Mouse (Mus musculus) neural tube, embryonic 13.5 days (tissue): Measurements from ENCODE around the gene Grin2c. TPM values are rescaled to one million over a fixed set of nuclear protein-coding genes. Genes with fewer than 3 reads are reported as not detected.

Source experiments
- ATAC-seq: fragments of 200-750 bp; cut with Nextera tagmentation; 2 replicates; pipeline ENCODE4 v1.8.0; 2017; ENCODE audit warnings: low read depth, mild to moderate bottlenecking, moderate TSS enrichment, moderate library complexity
- H3K27ac ChIP-seq: fragments of 300-500 bp; sonication (generic); replicated peaks from 2 replicates; pipeline ENCODE4 v1.5.1; 2015; ENCODE audit warnings: moderate library complexity, mild to moderate bottlenecking, inconsistent platforms
- H3K27me3 ChIP-seq: fragments of 300-500 bp; sonication (generic); 2 replicates; pipeline ENCODE4 v1.6.1; 2015; ENCODE audit warnings: mild to moderate bottlenecking, inconsistent platforms
- H3K36me3 ChIP-seq: fragments of 300-500 bp; sonication (generic); 2 replicates; pipeline ENCODE4 v1.6.1; 2015; ENCODE audit warnings: mild to moderate bottlenecking, inconsistent platforms
- H3K4me1 ChIP-seq: fragments of 300-500 bp; sonication (generic); replicated peaks from 2 replicates; pipeline ENCODE4 v1.6.1; 2015; ENCODE audit warnings: inconsistent platforms
- H3K4me2 ChIP-seq: fragments of 300-500 bp; sonication (generic); 2 replicates; pipeline ENCODE4 v1.6.1; 2015; ENCODE audit warnings: inconsistent platforms, mild to moderate bottlenecking, moderate library complexity
- H3K4me3 ChIP-seq: fragments of 300-500 bp; sonication (generic); 2 replicates; pipeline ENCODE4 v1.5.1; 2015; ENCODE audit warnings: mild to moderate bottlenecking, inconsistent platforms
- H3K9ac ChIP-seq: fragments of 300-500 bp; sonication (generic); 2 replicates; pipeline ENCODE4 v1.6.1; 2015; ENCODE audit warnings: moderate library complexity, mild to moderate bottlenecking, inconsistent platforms
- H3K9me3 ChIP-seq: fragments of 300-500 bp; sonication (generic); 2 replicates; pipeline ENCODE4 v1.6.1; 2016; ENCODE audit warnings: inconsistent platforms
- WGBS: fragments of 180-500 bp; shearing (Covaris S2); methylation state at CpG from one replicate; pipeline ENCODE4 v1.1.7; 2015; 5-methylcytosine and 5-hydroxymethylcytosine counted together
- polyA plus RNA-seq: library from polyadenylated mRNA; unstranded; fragments of >200 nt; fragmentation: Nextera tagmentation; extraction: Ambion mirVana; gene quantifications from 2 replicates; pipeline ENCODE4 v1.2.1, GENCODE M21; 2015

The Grin2c gene
- polyA plus RNA-seq, 1 experiment from 2014 or later, result 0.57 TPM

DNA sequence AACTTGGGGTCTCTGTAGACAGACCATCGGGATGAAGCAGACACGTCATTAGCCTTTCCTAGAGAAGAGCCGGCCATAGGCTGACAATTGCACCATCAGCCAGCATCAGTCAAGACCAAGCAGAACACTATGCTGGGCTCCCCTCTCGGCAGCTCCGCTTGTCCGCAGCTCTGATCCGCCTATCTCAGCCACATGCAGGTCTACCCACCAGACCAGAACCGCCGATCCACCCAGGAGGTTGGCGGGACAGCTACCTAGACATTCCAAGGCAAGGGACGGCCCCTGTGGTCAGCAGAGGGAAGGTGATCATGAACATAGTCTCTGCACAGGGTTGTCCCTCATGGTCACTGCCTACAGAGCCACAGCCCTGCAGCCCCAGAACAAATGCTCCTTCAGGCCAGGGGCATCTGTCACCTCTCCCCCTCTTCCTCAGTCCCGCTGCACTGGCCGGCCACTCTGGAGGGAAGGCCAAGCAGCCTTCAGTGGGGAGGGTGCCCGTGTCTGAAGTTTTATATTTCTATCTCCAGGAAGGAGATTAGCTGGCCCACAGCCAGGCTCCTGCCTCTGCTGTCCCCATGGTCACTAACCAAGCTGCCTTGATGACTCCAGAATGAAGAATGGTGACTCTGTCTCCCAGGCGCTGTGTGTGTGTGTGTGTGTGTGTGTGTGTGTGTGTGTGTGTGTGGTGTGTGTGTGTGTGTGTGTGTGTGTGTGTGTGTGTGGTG lies 32.6 kb downstream of the Grin2c start:
- no peak overlapping the region for H3K4me2 ChIP-seq
- 75% methylated on average over 15 of the region's 15 CpGs for WGBS
- ATAC-seq, result no peak
- H3K4me3 ChIP-seq, result no peak overlapping the region
- H3K27me3 ChIP-seq, result peaks cover 4% of the 10 kb centered on the region
- peaks cover 85% of the 10 kb centered on the region for H3K4me1 ChIP-seq
- no peaks in the 10 kb centered on the region for H3K9me3 ChIP-seq
- peak overlapping the region; percentile 10 for H3K27ac ChIP-seq
- H3K9ac ChIP-seq, result no peak overlapping the region
- no peaks in the 10 kb centered on the region for H3K36me3 ChIP-seq

DNA sequence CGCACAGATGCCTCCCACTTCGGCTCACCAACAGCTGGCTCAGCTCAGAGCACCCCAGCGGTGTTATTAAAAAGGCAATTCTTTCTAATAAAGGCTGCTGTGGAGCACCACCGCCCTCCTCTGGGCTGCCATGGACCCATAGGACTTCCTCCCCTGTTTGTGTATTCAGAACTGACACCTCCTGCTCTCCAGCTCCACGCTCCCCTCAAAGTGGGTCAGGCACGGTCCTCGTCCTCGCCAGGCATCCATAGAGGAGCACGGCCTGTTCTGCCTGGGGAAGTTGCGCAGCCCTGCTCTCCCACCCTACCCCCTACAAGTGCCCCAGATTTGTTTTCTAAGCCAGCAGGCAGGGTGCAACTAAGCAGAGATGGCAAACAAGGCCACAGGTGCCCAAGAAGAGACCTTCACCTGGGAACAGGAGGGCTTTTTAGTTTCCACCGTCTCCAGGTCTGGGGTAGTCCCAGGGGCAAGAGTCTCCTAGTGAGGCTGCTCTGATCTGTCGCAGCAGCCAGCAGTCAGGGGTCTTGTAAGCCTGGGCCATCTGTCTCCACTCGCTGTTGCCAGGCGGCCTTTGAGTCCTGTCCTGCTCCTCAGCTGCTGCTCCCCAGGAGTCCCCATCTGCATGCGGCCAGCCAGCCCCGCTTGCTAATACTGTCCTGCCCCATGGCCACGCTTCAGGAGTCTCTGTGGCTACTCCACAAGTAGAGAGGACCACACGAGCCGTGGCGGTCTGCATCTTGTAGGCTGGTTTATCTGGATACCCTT lies 33.3 kb downstream of the Grin2c start:
- Histone ChIP-seq H3K27me3 (peaks cover 4% of the 10 kb centered on the region), H3K9ac (no peak overlapping the region), H3K36me3 (no peaks in the 10 kb centered on the region), H3K4me3 (no peak overlapping the region), H3K4me2 (no peak overlapping the region), H3K27ac (peak overlapping the region; percentile 10), H3K4me1 (peaks cover 85% of the 10 kb centered on the region), H3K9me3 (no peaks in the 10 kb centered on the region)
- 31% methylated on average over 20 of the region's 20 CpGs for WGBS
- peak; percentile 25; the same call in 1 of the 2 replicates for ATAC-seq

DNA sequence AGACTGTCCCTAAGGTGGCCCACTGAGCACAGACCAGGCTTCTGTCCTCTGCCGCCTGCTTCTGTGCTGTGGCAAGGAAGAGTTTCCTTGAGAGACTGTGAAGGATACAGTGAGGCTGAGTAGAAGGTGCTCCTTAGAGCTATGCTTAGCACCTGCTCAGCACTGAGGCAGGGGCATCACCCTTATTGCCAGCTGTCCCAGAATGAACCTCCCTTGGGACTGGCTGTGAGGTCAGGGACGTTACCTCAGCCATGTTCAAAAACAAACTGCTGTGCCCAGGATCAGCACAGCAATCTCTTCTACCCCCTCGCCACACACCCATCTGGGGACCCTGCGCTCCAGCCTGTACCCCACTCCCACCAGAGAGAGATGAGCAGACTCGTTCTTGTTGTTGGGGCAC lies 34.2 kb downstream of the Grin2c start:
- H3K27ac ChIP-seq, result no peak overlapping the region
- peaks cover 87% of the 10 kb centered on the region for H3K4me1 ChIP-seq
- peaks cover 4% of the 10 kb centered on the region for H3K27me3 ChIP-seq
- H3K9ac ChIP-seq, result no peak overlapping the region
- 68% methylated on average over 5 of the region's 5 CpGs for WGBS
- H3K9me3 ChIP-seq, result no peaks in the 10 kb centered on the region
- H3K4me2 ChIP-seq, result no peak overlapping the region
- no peaks in the 10 kb centered on the region for H3K36me3 ChIP-seq
- no peak overlapping the region for H3K4me3 ChIP-seq
- ATAC-seq, result no peak

DNA sequence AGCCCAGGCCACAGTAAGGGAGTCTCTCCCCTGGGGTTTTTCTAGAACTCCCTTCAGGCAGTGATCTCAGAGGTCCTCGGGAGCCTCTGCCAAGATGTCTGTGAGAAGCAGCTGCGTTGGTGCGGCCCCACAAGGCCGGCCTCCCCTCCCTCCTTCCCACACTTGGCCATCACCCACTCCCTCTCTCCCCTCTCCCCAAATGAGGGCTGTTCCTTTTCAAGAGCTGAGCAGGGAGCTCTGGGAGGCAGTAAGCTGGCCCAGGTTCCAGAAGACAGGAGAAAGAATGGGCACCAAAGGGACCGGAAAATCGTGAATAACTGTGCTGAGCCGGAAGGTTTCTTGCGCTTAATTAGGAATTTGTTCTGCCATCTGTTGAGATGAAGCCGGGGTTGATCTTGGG lies 35.1 kb downstream of the Grin2c start:
- Histone ChIP-seq H3K4me3 (no peak overlapping the region), H3K4me2 (no peak overlapping the region), H3K27me3 (no peaks in the 10 kb centered on the region; the same call in none of the 2 replicates), H3K4me1 (peaks cover 93% of the 10 kb centered on the region), H3K27ac (peak overlapping the region; percentile 39; the same call in 1 of the 2 replicates), H3K36me3 (no peaks in the 10 kb centered on the region), H3K9me3 (no peaks in the 10 kb centered on the region), H3K9ac (no peak overlapping the region)
- WGBS, result 17% methylated on average over 9 of the region's 9 CpGs
- ATAC-seq, result no peak

DNA sequence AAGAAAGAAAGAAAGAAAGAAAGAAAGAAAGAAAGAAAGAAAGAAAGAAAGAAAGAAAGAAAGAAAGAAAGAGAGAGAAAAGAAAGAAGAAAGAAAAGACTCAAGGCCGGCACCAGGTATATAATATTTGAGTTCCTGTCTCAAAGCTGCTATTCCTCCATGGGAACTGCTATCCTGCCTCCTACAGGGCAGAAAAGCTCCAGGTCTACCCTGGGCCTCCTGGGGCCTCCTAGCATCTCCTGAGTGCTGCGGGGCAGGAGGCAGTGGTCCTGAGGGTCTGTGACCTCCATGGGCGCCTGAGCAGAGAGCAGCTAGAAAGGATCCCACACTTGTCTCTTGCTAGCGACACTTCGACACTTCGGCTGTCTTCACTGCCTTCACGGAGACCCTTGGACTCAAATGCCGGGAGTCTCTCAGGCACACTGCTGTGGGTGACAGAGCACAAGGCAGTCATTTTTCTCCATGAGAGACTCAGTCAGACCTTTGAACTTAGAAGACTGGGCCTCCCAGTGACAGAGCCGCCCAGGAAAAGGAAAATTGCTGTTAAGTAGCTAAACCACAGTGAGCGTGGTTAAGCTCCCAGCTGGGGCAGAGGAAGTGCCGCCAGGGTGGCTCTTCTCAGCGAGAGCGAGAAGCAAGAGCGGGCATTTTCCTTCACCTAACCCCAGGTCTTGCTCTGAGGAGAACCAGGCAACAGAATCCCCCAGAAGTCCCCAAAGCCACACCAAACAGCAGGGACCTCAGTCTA lies 35.7 kb downstream of the Grin2c start:
- H3K4me2 ChIP-seq, result no peak overlapping the region
- no peak overlapping the region for H3K9ac ChIP-seq
- H3K36me3 ChIP-seq, result no peaks in the 10 kb centered on the region
- ATAC-seq, result no peak
- H3K4me1 ChIP-seq, result peaks cover 93% of the 10 kb centered on the region
- H3K27ac ChIP-seq, result peak overlapping the region; percentile 39
- H3K4me3 ChIP-seq, result no peak overlapping the region
- no peaks in the 10 kb centered on the region for H3K9me3 ChIP-seq
- no peaks in the 10 kb centered on the region; the same call in none of the 2 replicates for H3K27me3 ChIP-seq
- 44% methylated on average over 14 of the region's 14 CpGs for WGBS

DNA sequence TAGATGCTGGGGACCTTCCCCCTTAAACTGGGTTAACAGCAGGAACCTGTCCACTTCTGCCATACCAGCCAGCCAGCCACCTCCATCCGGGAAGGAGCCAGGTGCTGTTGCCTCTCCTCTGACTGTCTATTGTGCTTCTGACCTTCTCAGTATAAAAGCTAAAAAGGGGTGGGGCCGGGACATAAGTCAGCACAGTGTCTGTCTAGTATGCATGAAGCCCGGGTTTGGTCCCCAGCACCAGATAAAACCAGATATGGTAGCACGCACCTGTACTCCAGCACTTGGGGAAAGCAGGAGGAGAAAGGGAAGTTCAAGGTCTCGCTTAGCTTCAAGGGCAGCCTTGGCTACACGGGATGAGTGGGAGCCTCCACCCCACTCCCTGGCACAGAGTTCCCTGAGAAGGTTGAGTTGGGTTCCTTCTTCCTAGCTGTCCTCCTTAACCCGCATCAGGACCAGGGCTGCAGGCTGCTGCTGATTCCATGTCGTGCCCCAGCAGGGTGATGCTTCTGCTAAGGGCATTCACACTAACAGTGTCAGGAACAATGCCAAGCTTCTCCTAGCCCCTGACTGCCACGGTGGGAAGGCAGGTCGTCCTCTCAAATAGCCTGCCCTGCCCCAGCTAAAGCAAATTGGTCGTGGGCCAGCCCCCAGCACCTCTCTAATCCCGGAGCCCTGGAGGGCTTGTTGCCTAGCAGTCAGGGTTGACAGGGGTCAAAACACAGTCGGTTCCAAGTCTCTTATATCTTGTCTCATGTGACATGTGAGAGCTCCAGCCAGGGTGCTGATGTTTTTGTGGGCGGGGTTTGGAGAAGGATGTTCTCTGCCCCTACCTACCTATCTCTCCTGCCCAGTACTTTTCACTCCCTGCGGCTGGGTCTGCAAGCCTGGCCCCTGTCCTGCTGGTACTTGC lies 37.8 kb downstream of the Grin2c start:
- no peak overlapping the region for H3K4me2 ChIP-seq
- no peak for ATAC-seq
- H3K4me3 ChIP-seq, result no peak overlapping the region
- H3K4me1 ChIP-seq, result peaks cover 92% of the 10 kb centered on the region
- 49% methylated on average over 15 of the region's 15 CpGs for WGBS
- H3K27ac ChIP-seq, result no peak overlapping the region
- H3K9ac ChIP-seq, result no peak overlapping the region
- H3K36me3 ChIP-seq, result no peaks in the 10 kb centered on the region
- no peaks in the 10 kb centered on the region for H3K9me3 ChIP-seq
- H3K27me3 ChIP-seq, result no peaks in the 10 kb centered on the region; the same call in none of the 2 replicates

DNA sequence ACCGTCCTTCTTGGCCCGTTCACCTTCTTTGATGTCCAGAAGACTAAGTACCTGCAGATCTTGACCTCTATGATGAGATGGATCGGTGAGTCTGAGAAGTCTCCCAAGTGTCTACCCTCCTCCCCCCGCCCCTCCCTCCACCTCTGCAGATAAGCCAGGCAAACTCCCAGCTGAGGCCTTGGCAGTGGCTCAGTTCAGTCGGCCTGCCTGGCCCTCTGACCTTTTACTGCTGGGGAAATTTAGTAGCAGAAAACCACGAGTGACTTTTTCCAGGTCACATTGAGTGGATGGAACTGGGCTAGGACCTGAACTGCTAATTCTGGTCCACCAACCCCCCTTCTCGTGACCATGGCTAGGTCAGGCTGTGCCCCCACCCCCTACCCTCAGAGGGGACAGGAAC lies 38.6 kb downstream of the Grin2c start:
- Histone ChIP-seq H3K9me3 (no peaks in the 10 kb centered on the region), H3K27ac (no peak overlapping the region), H3K36me3 (no peaks in the 10 kb centered on the region), H3K4me2 (no peak overlapping the region), H3K27me3 (peaks cover 5% of the 10 kb centered on the region), H3K4me3 (no peak overlapping the region), H3K9ac (peak overlapping the region; percentile 9; the same call in 1 of the 2 replicates), H3K4me1 (peaks cover 89% of the 10 kb centered on the region)
- ATAC-seq, result no peak
- 72% methylated on average over 7 of the region's 7 CpGs for WGBS

DNA sequence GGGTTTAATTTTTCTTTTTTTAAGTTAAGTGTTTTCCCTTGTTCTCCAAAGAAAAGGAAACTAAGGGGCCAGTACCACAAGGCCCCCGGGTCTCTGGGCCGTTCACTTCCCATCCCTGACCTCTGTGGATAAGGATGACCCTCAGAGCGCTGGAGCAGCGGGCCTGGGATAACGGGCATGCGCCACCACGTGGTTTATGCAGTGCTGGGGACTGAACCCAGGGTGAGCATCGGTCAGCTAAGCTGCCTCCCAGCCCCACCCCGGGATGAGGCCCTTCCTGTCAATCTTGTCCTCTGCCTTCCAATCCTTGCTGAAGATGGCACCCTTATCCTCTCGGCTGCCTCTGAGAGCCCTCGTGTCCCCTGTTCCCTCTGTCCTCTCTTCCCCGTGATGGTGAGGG lies 39.4 kb downstream of the Grin2c start:
- peaks cover 5% of the 10 kb centered on the region for H3K27me3 ChIP-seq
- no peaks in the 10 kb centered on the region for H3K36me3 ChIP-seq
- H3K9me3 ChIP-seq, result no peaks in the 10 kb centered on the region
- no peak overlapping the region for H3K4me3 ChIP-seq
- ATAC-seq, result no peak
- no peak overlapping the region for H3K27ac ChIP-seq
- H3K9ac ChIP-seq, result peak overlapping the region; percentile 9; the same call in 1 of the 2 replicates
- peaks cover 89% of the 10 kb centered on the region for H3K4me1 ChIP-seq
- WGBS, result 30% methylated on average over 12 of the region's 12 CpGs
- H3K4me2 ChIP-seq, result no peak overlapping the region

DNA sequence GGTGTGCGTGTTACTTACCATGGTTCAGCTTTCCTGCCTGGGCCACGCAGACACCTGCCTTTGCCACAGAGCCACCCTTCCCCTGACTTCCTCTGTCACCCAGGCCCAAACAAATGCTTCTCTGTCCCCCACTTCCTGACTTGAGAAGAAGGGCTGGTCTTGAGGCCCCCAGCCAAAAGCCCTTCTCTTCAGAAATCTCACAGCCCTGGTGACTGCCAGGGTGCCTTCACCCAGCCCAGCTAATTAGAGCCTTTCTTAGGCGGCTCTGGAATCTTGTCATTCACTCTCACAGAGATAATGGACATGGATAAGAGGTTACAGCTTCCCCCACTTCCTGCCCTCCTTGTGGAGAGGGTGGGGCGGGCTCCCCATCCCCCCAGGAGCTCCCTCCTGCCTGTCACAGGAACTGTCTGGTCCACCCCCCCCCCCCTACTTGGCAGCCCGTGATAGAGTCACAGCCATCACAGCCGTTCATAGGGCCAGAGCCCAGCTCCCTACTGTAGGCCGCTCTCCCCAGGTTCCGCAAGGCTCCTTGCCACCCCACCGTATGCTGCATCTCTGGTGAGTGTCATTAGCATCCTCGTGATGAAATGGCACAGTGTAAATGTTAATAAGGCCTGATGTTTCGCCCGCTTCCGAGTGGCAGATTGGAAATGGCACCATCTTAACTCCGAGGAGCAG lies 40.1 kb downstream of the Grin2c start:
- ATAC-seq, result 0 out of 2 replicates have a peak, but pooled peaks have one; percentile 28
- Histone ChIP-seq H3K36me3 (no peaks in the 10 kb centered on the region), H3K27me3 (peaks cover 5% of the 10 kb centered on the region), H3K9ac (0 out of 2 replicates have a peak overlapping the region, but pooled peaks have one; percentile 17), H3K4me2 (no peak overlapping the region), H3K27ac (peak overlapping the region; percentile 52), H3K4me1 (peaks cover 89% of the 10 kb centered on the region), H3K4me3 (no peak overlapping the region), H3K9me3 (no peaks in the 10 kb centered on the region)
- WGBS, result 33% methylated on average over 14 of the region's 14 CpGs

DNA sequence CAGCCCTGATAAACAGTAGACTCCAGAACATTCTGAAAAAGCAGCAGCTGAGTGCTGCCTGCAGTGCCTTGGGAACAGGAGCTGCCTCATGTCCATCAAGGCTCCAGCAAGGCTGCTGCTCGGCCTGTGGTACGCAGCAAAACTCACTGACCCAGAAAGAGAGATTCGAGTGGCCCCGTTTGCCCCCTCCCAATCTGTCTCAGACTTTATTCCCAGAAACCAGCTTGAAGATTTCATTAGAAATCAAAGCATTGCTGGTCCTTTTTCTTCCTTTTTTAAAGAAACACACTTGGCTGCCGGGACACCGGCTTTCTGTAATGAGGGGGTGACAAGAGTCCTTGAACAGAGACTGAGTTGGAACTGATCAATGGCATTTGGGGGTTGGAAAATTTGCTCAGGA lies 41.7 kb downstream of the Grin2c start:
- 69% methylated on average over 6 of the region's 6 CpGs for WGBS
- Histone ChIP-seq H3K4me3 (no peak overlapping the region), H3K4me1 (peaks cover 80% of the 10 kb centered on the region), H3K9me3 (no peaks in the 10 kb centered on the region), H3K27me3 (peaks cover 5% of the 10 kb centered on the region), H3K4me2 (no peak overlapping the region), H3K27ac (no peak overlapping the region), H3K36me3 (no peaks in the 10 kb centered on the region), H3K9ac (no peak overlapping the region)
- ATAC-seq, result no peak

DNA sequence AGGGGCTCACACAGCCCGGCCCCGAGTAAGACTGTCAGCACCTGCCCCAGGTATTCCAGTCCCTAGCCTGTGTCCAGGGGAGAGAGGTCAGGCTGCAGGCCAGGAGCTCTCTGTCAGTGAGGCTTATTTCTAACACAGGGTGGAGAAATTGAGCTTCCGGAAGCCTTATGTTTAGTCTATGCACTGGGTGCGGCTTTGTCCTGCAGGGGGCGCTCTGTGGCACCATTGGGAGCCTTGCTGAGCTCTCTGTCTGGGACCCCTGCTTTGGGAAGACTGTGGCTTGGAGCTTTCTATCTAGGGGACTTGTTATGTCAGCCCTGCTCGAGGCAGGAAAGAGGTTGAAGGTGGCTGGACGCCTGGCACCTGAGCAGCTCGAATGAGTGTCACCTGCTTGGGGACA lies 42.2 kb downstream of the Grin2c start:
- no peak overlapping the region for H3K9ac ChIP-seq
- H3K9me3 ChIP-seq, result no peaks in the 10 kb centered on the region
- no peak overlapping the region for H3K4me3 ChIP-seq
- peaks cover 5% of the 10 kb centered on the region for H3K27me3 ChIP-seq
- no peak overlapping the region for H3K4me2 ChIP-seq
- H3K36me3 ChIP-seq, result no peaks in the 10 kb centered on the region
- ATAC-seq, result no peak
- 40% methylated on average over 8 of the region's 8 CpGs for WGBS
- H3K27ac ChIP-seq, result no peak overlapping the region
- peaks cover 78% of the 10 kb centered on the region for H3K4me1 ChIP-seq
